Mouse (Mus musculus): Measurements from ENCODE around the gene Bak1. TPM values are rescaled to one million over a fixed set of nuclear protein-coding genes. Genes with fewer than 3 reads are reported as not detected.

Bak1 gene
- total and polyA plus RNA-seq, 3 experiments = 35.0 to 57.4 (median 41.6) TPM

GRCm38 (mm10) chr17:27048445-27049239 is 19.8 kb upstream of the Bak1 start:
- no peak for DNase-seq

GRCm38 (mm10) chr17:27047762-27048444 is 19.1 kb upstream of the Bak1 start:
- DNase-seq = no peak

- no peak for DNase-seq
Observed at GRCm38 (mm10) chr17:27045164-27045563, 16.4 kb upstream of the Bak1 start.

GRCm38 (mm10) chr17:27042840-27043239 is 14.0 kb upstream of the Bak1 start:
- no peak for DNase-seq

GRCm38 (mm10) chr17:27041787-27042055 is 12.9 kb upstream of the Bak1 start:
- DNase-seq = no peak

GRCm38 (mm10) chr17:27041046-27041786 is 12.4 kb upstream of the Bak1 start:
- no peak for DNase-seq

- no peak for DNase-seq
Observed at GRCm38 (mm10) chr17:27040304-27041045, 11.7 kb upstream of the Bak1 start.

- no peak for DNase-seq
Observed at GRCm38 (mm10) chr17:27039432-27040102, 10.8 kb upstream of the Bak1 start.

- peak; percentile 85 for DNase-seq
Observed at GRCm38 (mm10) chr17:27038335-27039050, 9.7 kb upstream of the Bak1 start.

GRCm38 (mm10) chr17:27036465-27036864 is 7.7 kb upstream of the Bak1 start:
- DNase-seq = no peak

- DNase-seq = peak; percentile 79
Observed at GRCm38 (mm10) chr17:27032869-27033268, 4.1 kb upstream of the Bak1 start.

- DNase-seq = no peak
Observed at GRCm38 (mm10) chr17:27032328-27032727, 3.5 kb upstream of the Bak1 start.

GRCm38 (mm10) chr17:27030896-27031295 is 2.1 kb upstream of the Bak1 start:
- DNase-seq = no peak

GRCm38 (mm10) chr17:27029431-27029830 is 622 bp upstream of the Bak1 start:
- DNase-seq = no peak

- DNase-seq = peak; percentile 94
Observed at GRCm38 (mm10) chr17:27028284-27028795, 469 bp downstream of the Bak1 start.

- DNase-seq = peak; percentile 58
Observed at GRCm38 (mm10) chr17:27027460-27028283, 1.1 kb downstream of the Bak1 start.

GRCm38 (mm10) chr17:27025951-27026350 is 2.9 kb downstream of the Bak1 start:
- DNase-seq = no peak

GRCm38 (mm10) chr17:27025326-27025902 is 3.4 kb downstream of the Bak1 start:
- no peak for DNase-seq

GRCm38 (mm10) chr17:27023342-27023741 is 5.5 kb downstream of the Bak1 start:
- no peak for DNase-seq

All from adrenal gland, adult 2 months (tissue).